Mouse (Mus musculus) hindlimb bud, embryonic 11.5 days (tissue): Measurements from ENCODE around the gene Med17.

Experiments
- DNase-seq: peaks from one replicate; pipeline ENCODE4 v3.0.0-alpha.2; 2012; ENCODE audit warnings: low read depth, low spot score; ENCODE audit errors: extremely low spot score

Gene Med17

DNA sequence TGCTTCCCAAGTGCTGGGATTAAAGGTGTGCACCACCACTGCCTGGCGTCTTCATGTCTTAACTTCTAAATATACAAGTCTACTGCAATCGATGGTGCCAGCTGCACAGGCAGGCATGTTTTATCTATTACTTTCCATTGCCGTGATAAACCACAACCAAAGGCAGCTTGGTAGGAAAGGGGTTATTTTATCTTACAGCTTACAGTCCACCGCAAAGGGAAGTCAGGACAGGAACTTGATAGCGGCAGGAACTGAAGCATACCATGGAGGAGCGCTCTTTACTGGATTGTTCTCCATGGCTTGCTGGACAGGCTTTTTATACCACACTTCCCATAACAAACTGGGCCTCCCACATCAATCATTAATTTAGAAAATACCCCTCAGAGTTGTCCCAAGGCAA, 9.5 kb upstream of the Med17 start:
- no peak for DNase-seq

DNA sequence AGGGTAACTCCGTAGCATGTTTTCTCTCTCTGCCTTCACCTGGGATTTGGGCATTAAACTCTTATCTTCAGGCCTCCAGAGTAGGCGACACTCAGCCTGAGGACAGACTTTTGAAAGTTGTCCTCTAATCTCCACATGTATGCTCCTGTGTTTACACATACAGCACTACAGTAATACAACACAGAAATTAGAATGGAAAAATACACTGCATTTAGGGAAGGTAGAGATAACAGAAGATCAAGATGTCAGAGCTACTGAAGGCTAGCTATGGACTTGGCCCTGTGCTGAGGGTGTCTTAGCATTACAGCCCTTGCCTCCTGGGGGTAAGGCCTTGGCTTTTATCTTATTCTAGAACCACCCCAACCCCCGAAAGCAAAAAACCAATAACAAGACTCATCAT, 8.7 kb upstream of the Med17 start:
- DNase-seq, result no peak

DNA sequence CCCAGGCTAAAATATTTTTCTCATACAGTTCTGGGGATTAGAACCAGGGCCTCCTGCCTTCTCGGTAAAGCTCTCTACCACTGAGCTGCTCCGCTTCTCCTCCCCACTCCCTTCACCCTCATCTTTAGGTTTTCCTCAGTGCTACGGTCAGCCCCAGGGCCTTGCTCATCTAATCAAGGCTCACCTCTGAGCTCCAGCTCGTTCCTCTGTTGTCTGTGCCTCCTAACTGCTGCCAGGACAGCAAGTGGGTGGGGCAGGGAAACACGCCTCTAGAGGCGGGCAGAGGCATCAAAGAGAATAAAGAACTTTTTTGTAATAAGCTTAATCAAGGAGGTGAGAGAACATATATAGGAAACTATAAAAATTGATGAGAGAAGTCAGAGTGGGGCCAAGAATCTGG, 8.1 kb upstream of the Med17 start:
- DNase-seq, result no peak

DNA sequence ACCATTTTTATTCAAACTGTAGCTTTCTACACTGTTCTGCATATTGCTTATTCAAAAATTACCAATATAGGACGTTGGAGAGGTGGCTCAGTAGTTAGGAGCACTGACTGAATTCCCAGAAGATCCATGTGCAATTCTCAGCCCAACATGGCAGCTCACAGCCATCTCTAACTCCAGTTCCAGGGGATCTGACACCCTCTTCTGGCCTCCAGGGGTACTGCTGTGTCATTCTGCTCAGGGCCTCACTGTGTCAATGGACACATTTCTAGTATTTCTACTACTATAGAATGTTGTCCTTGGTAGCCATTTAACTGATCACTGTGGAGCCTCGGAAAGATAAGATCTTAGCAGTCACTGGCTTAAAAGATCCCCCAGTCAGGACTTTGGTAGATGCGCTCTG, 5.7 kb upstream of the Med17 start:
- DNase-seq, result no peak

DNA sequence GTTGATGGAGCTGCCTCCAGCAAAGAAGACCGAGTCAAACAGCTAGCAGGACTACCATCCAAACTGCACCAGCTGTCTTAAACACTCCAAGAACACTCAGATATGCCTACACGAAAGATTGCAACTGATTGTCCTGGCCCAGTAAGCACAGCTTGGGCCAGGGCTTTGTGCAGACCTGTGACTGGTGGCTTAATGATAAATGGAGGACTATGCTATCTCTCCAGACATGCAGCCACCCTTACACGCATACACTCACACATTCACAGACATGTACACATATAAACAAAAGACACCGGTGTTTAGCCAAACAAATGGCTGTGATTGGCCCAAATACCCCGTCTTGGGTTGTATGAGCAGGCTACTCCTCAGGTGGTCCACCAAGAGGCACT, 754 bp upstream of the Med17 start:
- DNase-seq, result no peak

DNA sequence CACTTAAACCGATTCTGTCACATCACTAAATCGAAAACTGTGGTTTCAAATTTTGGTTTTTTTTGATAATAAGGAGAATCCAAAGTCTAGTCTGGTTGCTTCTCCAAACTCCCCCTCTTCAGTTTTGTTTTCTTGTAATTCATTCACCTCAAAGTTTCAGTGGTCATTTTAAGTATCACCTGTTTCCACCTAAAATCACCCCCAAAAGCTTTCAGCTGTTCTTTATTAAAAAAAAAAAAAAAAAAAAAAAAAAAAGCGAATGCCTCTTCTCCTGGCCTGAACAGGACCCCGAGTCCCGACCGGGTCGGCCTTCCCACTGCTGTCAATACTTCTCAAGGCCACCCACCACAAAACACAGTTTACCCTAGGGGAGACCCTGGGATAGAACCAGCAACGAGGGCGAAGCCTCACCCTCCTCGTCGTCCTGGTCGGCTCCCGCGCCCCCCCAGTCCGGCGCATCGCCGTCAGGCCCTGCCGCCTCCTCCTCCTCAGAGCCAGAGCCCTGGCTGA, 537 bp downstream of the Med17 start:
- no peak for DNase-seq

DNA sequence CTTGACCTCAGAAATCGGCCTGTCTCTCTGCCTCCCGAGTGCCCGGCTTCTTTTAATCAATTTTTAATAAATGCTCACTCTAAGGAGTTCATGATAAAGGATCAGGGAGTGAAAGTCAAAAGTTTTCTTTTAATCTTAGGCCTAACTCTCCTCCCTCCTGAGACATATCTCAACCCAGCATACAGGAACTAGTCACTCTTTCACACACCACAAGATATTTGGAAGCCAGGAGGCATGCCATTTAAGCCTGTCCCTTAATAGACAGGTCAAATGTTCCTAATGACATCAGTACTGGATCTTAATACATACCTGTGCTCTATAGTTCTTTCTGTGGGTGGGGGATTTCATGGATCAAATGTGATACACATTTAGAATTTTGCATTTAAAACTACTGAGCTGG, 1.4 kb downstream of the Med17 start:
- DNase-seq, result no peak

DNA sequence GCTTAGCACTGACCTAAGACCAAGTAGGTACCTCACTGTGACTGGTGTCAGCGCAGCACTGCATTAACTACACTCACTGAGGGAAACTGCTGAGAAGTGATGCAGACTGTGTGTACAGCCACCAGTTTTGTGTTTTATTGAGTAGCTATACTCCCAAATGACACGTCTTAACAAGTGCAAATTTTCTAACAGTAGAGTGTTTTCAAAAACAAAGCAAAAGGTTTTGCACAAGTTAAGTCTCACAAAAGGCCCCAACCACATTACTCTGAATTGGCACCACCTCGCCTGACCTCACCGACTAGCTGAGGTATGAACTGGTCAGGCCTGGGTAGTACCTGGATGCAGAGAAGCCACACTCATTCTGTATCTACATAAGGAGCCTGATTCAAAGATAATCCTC, 2.9 kb downstream of the Med17 start:
- DNase-seq, result no peak

DNA sequence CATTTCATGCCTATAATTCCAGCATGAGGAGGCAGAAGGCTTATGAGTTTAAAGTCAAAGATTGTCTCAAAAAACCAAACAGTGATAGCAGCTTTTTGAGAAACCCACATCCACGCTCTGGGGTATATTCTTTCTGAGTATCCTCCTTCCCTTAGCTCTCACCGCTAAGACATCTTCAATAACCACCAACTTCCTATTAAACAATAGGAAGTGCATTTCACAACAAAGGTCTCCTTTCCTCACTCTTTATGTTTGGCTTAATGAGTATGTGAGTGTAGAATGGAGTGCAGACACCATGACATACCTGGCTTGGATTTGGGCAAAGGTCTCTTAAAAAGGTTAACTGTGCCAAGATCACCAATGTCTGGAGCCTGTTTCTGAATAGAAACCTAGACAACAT, 5.8 kb downstream of the Med17 start:
- DNase-seq, result no peak

DNA sequence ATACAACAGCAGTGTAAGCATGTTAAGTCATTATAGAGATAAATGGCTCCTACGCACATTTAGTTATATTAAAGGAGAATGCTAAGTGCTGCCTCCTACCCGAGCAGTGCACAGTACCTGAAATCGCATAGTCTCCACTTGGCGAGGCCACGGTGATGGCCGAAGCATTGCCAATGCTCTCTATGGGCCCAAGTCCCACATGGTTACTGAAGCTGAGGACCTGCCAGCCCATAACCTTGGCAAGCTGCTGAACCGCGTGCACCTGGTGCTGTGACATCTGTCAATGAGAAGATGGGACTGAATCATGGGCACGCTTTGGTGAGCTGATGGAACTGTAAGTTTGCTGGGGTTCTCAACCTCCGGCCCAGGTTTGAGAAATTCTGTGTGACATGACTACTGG, 16.2 kb downstream of the Med17 start:
- no peak for DNase-seq

DNA sequence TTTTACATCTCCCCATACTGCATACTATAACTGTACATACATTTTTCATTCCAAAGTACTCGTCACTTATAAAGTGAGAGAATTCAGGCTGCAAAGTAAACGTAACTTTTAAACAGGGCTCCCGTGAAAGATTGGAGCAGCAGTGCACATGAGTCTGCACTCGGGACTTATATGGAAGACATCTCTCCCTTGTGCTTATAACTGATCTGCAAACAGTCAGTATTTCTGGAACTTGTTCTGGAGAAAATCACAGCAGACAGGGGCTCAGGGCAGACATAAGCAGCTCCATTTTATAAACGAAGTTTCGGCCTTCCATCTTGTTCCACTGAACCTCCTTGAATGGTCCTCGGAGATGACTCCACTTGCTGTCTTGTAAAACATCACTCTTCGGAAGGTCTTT, 17.8 kb downstream of the Med17 start:
- DNase-seq, result no peak

DNA sequence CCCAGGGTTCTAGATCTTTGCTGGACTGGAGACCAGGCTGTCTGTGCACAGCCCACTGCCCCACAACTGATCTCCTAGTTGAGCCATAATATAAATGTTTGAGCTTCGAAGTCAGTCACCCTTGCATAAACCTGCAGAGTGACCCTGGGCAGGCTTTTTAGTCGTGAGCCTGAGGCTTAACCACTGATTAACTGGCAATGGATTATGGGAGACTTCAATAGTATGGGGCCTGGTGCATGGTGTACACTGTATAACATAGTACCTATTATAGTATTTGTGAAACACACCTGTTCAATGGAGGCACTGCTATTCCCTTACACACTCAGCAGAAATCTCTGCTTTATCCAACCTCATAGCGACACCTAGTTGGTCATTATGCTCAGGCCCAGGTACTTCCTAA, 23.5 kb downstream of the Med17 start:
- no peak for DNase-seq

DNA sequence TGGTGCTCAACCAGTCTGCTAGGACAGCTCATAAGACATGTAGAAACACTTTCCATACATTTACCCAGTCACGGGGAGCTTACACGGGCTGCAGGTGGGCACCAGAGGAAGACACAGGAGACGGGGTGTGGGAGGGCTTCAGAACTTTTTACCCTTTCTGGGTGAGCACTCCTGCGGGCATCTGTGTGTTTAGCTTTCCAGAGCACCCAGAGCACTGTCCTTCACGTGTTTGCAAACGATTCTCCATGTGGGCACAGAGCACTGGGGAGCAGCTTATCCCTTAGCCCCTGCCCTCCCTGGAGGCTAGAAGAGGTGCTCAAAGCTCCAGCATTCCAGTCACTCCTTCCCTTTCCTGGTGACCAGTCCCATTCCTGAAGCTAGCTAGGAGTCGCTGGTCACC, 25.2 kb downstream of the Med17 start:
- no peak for DNase-seq

DNA sequence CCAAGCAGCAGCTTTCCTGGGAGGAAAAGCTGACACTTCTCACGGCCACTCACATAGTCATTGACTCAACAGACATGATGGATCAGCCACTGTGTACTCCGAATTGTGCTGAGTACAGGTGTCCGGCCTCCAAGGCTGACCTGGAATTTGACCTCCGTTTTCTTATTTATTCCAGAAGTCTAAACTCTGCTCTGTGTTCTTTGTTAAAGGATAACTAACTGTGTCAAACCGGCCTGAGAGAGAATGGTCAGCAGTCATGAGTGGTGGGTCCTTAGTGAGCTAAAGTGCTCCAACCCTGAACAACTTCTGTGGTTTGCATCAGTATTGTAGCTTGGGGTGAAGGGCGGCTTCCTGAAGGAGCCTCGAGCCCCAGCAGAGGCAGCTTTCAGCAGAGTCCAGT, 27.5 kb downstream of the Med17 start:
- DNase-seq, result no peak

DNA sequence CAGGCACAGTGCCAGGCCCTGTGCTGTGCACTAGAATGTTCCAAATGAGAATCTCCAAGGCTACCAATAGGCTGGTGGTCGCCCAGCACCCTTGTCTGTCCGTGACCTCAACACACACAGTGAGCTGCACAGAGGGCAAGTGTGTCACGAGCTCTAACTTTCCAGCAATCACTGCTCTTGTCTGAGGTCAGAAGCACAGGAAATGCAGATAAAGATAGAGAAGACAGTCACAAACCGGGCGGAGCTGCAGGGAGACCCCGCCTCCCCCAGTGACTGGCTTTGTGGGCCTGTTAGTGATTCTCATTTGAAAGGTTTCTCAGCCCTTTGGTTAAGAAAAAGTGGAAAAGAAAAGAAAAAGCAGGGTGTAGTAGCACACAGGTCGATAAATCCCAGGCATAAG, 29.4 kb downstream of the Med17 start:
- DNase-seq, result no peak

DNA sequence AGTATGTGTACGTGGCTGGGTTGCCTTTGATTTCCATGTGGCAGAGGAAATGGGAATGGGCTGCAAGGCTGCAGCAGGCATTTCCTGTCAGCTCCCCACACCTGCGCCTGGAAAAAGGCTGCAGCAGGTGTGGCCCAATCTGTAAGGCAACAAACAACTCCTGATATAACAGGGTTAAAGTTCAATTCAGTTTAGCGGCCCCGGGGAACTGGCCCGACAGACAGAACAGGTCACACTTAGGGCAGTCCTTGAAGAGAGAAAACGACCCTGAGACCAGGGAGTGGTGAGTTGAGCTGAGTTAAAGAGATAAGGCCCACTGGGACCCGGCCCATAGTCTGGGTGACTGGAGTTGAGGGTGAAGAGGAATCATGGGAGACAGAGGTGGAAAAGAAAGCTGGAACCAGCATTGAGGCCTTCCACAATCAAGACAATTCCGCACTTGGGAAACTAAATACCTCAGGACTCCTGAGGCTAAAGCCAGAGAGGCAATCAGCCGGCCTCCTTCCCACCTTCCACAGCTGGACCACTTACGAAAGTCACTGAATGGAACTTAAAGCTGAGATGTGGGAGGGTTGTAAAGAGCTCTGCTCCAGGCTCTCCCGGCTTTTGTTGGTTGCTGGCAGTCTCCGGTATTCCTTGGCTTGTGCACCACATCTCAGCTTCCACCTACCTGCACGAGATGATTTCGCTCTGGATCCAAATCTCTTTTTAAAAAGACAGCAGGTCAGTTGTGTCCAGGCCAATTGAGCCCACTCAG, 34.2 kb downstream of the Med17 start:
- no peak for DNase-seq

DNA sequence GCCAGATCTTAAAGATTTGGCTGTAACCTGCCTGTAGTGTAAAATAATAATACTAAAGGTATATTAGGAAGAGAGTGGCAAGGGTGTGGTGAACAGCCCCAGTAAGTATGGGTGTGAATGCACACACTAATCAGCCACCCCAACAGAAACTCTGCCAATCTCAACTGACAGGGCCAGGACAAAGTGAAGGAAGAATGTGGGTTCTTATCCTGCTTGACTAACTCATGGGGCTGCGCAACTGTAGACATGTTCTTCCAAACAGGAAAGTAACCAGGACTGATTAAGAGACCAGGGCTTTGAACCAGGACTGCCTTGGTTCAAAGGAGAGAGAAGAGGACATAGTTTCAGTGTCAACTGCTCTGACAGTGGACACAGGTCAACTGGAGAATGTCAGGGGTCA, 37.6 kb downstream of the Med17 start:
- no peak for DNase-seq

DNA sequence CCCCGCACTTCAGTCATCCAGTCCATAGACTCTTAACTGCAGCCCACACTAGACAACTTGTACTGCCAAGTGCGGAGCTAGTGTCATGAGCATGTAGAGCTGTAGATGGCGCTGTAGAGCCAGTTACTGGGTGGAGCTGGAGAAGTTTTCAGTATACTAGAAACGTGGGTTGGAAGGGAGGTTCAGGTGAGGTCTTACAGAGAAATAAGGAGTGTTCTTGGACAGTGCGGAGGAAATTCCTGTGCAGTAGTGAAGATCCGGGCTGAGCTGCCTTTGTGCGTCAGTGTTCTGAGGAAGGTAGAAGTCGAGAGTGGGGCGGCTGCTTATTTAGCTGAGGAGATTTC, 38.2 kb downstream of the Med17 start:
- DNase-seq, result peak; percentile 70

DNA sequence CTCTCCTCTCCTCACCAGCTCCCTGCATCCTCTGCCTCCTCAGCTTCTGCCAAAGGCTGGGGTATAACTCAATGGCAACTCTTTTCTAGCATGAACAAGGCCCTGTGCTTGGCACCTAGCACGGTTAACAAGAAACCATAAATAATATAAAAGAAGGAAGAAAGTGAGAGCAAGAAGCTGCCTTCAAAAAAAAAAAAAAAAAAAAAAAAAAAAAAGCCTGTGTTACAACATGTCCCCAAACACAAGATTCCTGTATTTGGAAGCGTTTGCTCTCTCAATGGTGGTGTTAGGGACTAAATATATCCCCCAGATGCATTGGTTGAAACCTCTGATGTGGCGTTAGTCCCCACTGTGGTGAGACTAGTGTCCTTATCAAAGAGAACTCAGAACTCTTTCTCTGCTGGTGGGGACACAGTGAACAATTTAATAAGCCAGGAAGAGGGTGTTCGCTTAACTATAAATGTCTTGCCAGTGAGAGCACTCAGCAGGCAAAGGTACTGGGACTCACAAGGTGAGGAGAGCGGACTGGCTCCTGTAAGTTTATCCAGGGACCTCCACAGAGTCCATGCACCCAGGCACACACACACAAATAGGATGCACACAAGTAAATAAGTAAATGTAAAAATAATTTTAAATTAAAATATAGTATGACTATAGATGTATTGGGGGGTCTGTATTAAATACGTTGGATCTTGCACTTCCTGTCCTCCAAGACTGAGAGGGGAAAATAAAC, 38.7 kb downstream of the Med17 start:
- DNase-seq, result no peak

DNA sequence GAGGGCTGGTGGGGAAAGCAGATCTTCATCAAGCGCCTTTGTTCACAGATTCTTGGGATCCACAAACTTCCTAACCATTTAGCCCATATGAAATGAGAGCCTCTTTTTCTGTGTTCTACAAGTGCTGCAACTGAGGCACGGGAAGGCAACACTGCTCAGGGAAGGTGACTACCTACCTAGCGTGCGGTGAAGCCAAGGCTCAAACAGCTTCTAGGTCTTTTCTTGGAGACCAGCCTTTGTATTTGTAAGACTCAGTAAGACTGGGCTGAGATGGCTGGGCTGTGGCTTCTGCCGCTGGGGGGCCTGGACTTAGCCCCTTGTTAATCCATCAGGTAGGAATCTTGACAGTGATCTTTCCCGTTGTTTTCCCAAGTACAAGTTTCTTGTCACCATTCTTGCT, 39.7 kb downstream of the Med17 start:
- DNase-seq, result no peak

DNA sequence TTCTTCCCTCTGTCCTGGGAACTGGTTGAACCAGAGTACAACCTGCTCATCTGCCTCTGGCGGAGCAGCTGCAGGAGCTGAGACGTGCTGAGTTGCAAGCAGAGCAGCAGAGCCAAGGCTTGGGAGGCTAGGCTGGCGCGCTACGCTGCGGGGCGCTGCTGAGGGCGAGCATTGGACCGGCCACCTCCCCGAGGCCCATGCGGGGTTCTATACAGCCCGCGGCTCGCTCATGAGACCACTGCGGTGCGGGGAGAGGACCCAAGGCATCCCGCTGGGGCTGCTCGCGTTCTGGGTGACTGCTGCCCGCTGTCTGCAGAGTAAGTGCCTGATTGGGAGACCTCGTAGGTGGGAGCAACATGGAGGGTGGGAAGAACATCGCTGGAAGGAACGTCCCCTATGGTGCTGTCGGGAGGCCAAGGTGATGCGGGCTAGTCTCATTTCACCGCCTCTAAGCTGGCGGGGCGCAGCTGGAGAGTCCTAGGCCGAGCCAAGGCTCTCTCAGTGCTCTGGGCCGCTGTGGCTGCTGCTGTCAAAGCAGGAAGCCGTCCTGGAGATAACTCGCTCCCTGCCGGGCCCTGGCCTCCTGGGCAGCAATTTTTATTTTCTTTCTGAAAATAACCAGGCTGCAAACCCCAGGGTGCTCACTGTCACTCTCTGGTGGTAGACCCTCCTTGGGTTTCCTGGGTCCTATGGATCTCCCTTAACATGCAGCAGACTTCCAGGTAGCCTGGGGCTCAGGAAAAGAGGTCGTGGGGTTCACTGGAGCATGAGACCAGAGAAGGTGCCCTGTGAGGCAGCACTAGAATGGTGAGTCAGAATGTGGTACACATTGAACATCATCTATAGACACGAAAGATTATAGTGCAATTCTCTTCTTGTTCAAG, 40.4 kb downstream of the Med17 start, which contains the start of gene Vstm5:
Vstm5 (plus strand) TSS at position 4 of the 884 bp plus-strand sequence.
- DNase-seq, result no peak
